Mouse (Mus musculus): ENCODE results near the gene Slc36a2. TPM values are rescaled to one million over a fixed set of nuclear protein-coding genes. Genes with fewer than 3 reads are reported as not detected.

Gene Slc36a2
- total RNA-seq (2021), result under 1 TPM; 0.20 to 0.32 TPM

- intact Hi-C loops (cut with DNase I), result no loop called here
- no peak for DNase-seq (ENCODE audit: low spot score in 2 of 2)
These were observed at the start of gene Slc36a2 for GRCm38 (mm10) chr11:55184733-55185291. Gene Slc36a2 (minus strand): TSS chr11:55185077.

GRCm38 (mm10) chr11:55234288-55234687, 49.4 kb upstream of the Slc36a2 start:
- intact Hi-C loops (cut with DNase I), result no loop called here
- no peak for DNase-seq (ENCODE audit: low spot score in 2 of 2)

- no peak for DNase-seq (ENCODE audit: low spot score in 2 of 2)
- intact Hi-C loops (cut with DNase I), result no loop called here
These were observed 46.2 kb upstream of the Slc36a2 start for GRCm38 (mm10) chr11:55231034-55231433.

- no peak for DNase-seq (ENCODE audit: low spot score in 2 of 2)
- intact Hi-C loops (cut with DNase I), result no loop called here
These were observed 36.4 kb upstream of the Slc36a2 start for GRCm38 (mm10) chr11:55221306-55221705.

GRCm38 (mm10) chr11:55218473-55218872, 33.6 kb upstream of the Slc36a2 start:
- intact Hi-C loops (cut with DNase I), result no loop called here
- DNase-seq (ENCODE audit: low spot score in 2 of 2), result no peak

GRCm38 (mm10) chr11:55217880-55218279, 33.0 kb upstream of the Slc36a2 start:
- intact Hi-C loops (cut with DNase I), result no loop called here

GRCm38 (mm10) chr11:55217418-55217817, 32.5 kb upstream of the Slc36a2 start:
- no peak for DNase-seq (ENCODE audit: low spot score in 2 of 2)
- intact Hi-C loops (cut with DNase I), result no loop called here

More at GRCm38 (mm10) chr11:55217880-55218279, 33.0 kb upstream of the Slc36a2 start:
- no peak for DNase-seq (ENCODE audit: low spot score in 2 of 2)

- peak; percentile 47 to 54 for DNase-seq (ENCODE audit: low spot score in 2 of 2)
- intact Hi-C loops (cut with DNase I), result no loop called here
These were observed 32.0 kb upstream of the Slc36a2 start for GRCm38 (mm10) chr11:55216830-55217229.

- no peak for DNase-seq (ENCODE audit: low spot score in 2 of 2)
- intact Hi-C loops (cut with DNase I), result no loop called here
These were observed 31.2 kb upstream of the Slc36a2 start for GRCm38 (mm10) chr11:55216061-55216460.

GRCm38 (mm10) chr11:55214978-55215377, 30.1 kb upstream of the Slc36a2 start:
- DNase-seq (ENCODE audit: low spot score in 2 of 2), result no peak
- intact Hi-C loops (cut with DNase I), result no loop called here

- intact Hi-C loops (cut with DNase I), result no loop called here
- DNase-seq (ENCODE audit: low spot score in 2 of 2), result no peak
These were observed 29.3 kb upstream of the Slc36a2 start for GRCm38 (mm10) chr11:55214161-55214560.

- DNase-seq (ENCODE audit: low spot score in 2 of 2), result no peak
- intact Hi-C loops (cut with DNase I), result no loop called here
These were observed 28.6 kb upstream of the Slc36a2 start for GRCm38 (mm10) chr11:55213518-55213917.

- DNase-seq (ENCODE audit: low spot score in 2 of 2), result no peak
- intact Hi-C loops (cut with DNase I), result no loop called here
These were observed 24.9 kb upstream of the Slc36a2 start for GRCm38 (mm10) chr11:55209626-55210353.

GRCm38 (mm10) chr11:55209032-55209431, 24.2 kb upstream of the Slc36a2 start:
- no peak for DNase-seq (ENCODE audit: low spot score in 2 of 2)
- intact Hi-C loops (cut with DNase I), result no loop called here

- DNase-seq (ENCODE audit: low spot score in 2 of 2), result no peak
- intact Hi-C loops (cut with DNase I), result no loop called here
These were observed 23.3 kb upstream of the Slc36a2 start for GRCm38 (mm10) chr11:55208001-55208690.

- DNase-seq (ENCODE audit: low spot score in 2 of 2), result peak; percentile 41 to 47
- intact Hi-C loops (cut with DNase I), result loop anchor here (1.0 to 5.0 kb wide), 3 partner anchors 33 to 238 kb away; no protein-coding TSS in a partner anchor
These were observed 19.7 kb upstream of the Slc36a2 start for GRCm38 (mm10) chr11:55204602-55205001.

- peak; percentile 94 to 97 for DNase-seq (ENCODE audit: low spot score in 2 of 2)
- intact Hi-C loops (cut with DNase I), result loop anchor here (1.0 to 5.0 kb wide), 3 partner anchors 33 to 238 kb away; no protein-coding TSS in a partner anchor
These were observed 19.3 kb upstream of the Slc36a2 start, which contains the start of gene Slc36a1 for GRCm38 (mm10) chr11:55204159-55204596. Gene Slc36a1 (plus strand): TSS chr11:55204350.

- no peak for DNase-seq (ENCODE audit: low spot score in 2 of 2)
- intact Hi-C loops (cut with DNase I), result no loop called here
These were observed 13.0 kb upstream of the Slc36a2 start for GRCm38 (mm10) chr11:55197740-55198510.

GRCm38 (mm10) chr11:55197086-55197485, 12.2 kb upstream of the Slc36a2 start:
- intact Hi-C loops (cut with DNase I), result no loop called here

GRCm38 (mm10) chr11:55190216-55190615, 5.3 kb upstream of the Slc36a2 start:
- no peak for DNase-seq (ENCODE audit: low spot score in 2 of 2)
- intact Hi-C loops (cut with DNase I), result no loop called here

More at GRCm38 (mm10) chr11:55197086-55197485, 12.2 kb upstream of the Slc36a2 start:
- DNase-seq (ENCODE audit: low spot score in 2 of 2), result no peak
